ENCODE assay signal across 14 mouse cellular contexts in genomic region chr16:92451516-92452072, GRCm38 (mm10). TPM values are rescaled to one million over a fixed set of nuclear protein-coding genes. Genes with fewer than 3 reads are reported as not detected.
DNase-seq lines count a peak whose midpoint lies in the region; ATAC-seq and TF ChIP-seq lines count a peak whose summit lies in the region.
"Had no signal": no experiment of that assay in that cellular context is flagged by ENCODE, and none has a peak within 500 bp of the region (broad histone marks: within the 10 kb centered on the region; RNA-seq: fewer than 3 reads in every experiment).

No protein-coding gene starts in this region.

- H3K4me3 ChIP-seq in liver, adult 2 months (ENCODE audit: insufficient read depth, low read depth, low read length) = no peak overlapping the region
- H3K4me3 ChIP-seq in liver, postnatal 0 days (ENCODE audit: low read depth, low read length) = no peak overlapping the region
- no peak overlapping the region for H3K4me3 ChIP-seq in heart, embryonic 13.5 days
- no peak overlapping the region for H3K4me3 ChIP-seq in lung, postnatal 0 days (ENCODE audit: low read depth, low read length)
- H3K4me3 ChIP-seq: liver, embryonic 13.5 days; midbrain, embryonic 10.5 days; neural tube, embryonic 12.5 days had no signal

- no peaks in the 10 kb centered on the region for H3K79me2 ChIP-seq in liver, adult 2 months (ENCODE audit: control insufficient read depth, insufficient read depth, low read length)

- H3K9ac ChIP-seq in liver, adult 2 months (ENCODE audit: low read depth, low read length) = no peak overlapping the region
- no peak overlapping the region for H3K9ac ChIP-seq in liver, postnatal 0 days (replicated peaks)
- no peak overlapping the region for H3K9ac ChIP-seq in heart, embryonic 13.5 days
- no peak overlapping the region for H3K9ac ChIP-seq in lung, postnatal 0 days (replicated peaks; ENCODE audit: low read depth)
- H3K9ac ChIP-seq: liver, embryonic 13.5 days; neural tube, embryonic 12.5 days had no signal

- H3K27me3 ChIP-seq in liver, adult 2 months (ENCODE audit: control insufficient read depth, insufficient read depth, low read length) = no peaks in the 10 kb centered on the region
- H3K27me3 ChIP-seq in liver, postnatal 0 days (ENCODE audit: insufficient read depth, low read length) = no peaks in the 10 kb centered on the region
- H3K27me3 ChIP-seq in heart, embryonic 13.5 days (replicated peaks) = peaks cover 82% of the 10 kb centered on the region
- no peaks in the 10 kb centered on the region for H3K27me3 ChIP-seq in lung, postnatal 0 days (replicated peaks; ENCODE audit: insufficient read depth, low read length)
- H3K27me3 ChIP-seq: liver, embryonic 13.5 days; neural tube, embryonic 12.5 days had no signal

- ATAC-seq in liver, postnatal 0 days = no peak
- peak; percentile 64 for ATAC-seq in heart, embryonic 13.5 days (ENCODE audit: extremely low read depth, insufficient number of reproducible peaks, low FRiP score, low TSS enrichment)
- peak; percentile 80 for ATAC-seq in lung, postnatal 0 days
- ATAC-seq in megakaryocyte progenitor cell, adult 5-6 weeks (replicated peaks; ENCODE audit: poor library complexity) = no peak
- ATAC-seq in inflammation-experienced regulatory T-cells, adult 6 months = no peak
- ATAC-seq: forebrain, embryonic 16.5 days had no signal

- no peak for TF ChIP-seq POLR2A in liver, adult 2 months (IDR thresholded peaks at IDR 0.05; ENCODE audit: extremely low read depth, insufficient read depth, low read length)

- no peak for TF ChIP-seq EP300 in liver, postnatal 0 days (IDR thresholded peaks at IDR 0.05; ENCODE audit: low read depth)
- TF ChIP-seq EP300 in lung, postnatal 0 days (IDR thresholded peaks at IDR 0.05) = peak; percentile 37; the same call in 1 of the 2 replicates

- no peaks in the 10 kb centered on the region for H3K4me1 ChIP-seq in liver, adult 2 months (ENCODE audit: control insufficient read depth, insufficient read depth, low read length)
- H3K4me1 ChIP-seq in liver, postnatal 0 days (ENCODE audit: insufficient read depth) = no peaks in the 10 kb centered on the region
- H3K4me1 ChIP-seq in heart, embryonic 13.5 days = peaks cover 29% of the 10 kb centered on the region
- peaks cover 3% of the 10 kb centered on the region; the same call in 1 of the 2 replicates for H3K4me1 ChIP-seq in lung, postnatal 0 days (ENCODE audit: insufficient read depth, low read depth, low read length)
- H3K4me1 ChIP-seq: neural tube, embryonic 12.5 days had no signal

- no peaks in the 10 kb centered on the region for H3K9me3 ChIP-seq in liver, postnatal 0 days (ENCODE audit: low read length)
- H3K9me3 ChIP-seq in heart, embryonic 13.5 days = no peaks in the 10 kb centered on the region
- no peaks in the 10 kb centered on the region for H3K9me3 ChIP-seq in lung, postnatal 0 days (ENCODE audit: low read length)
- H3K9me3 ChIP-seq: liver, embryonic 13.5 days; midbrain, embryonic 10.5 days; neural tube, embryonic 12.5 days had no signal

- no peak overlapping the region for H3K27ac ChIP-seq in liver, adult 2 months (replicated peaks; ENCODE audit: insufficient read depth, low read depth, low read length)
- H3K27ac ChIP-seq in liver, postnatal 0 days (ENCODE audit: low read depth) = no peak overlapping the region
- peak overlapping the region; percentile 64 for H3K27ac ChIP-seq in heart, embryonic 13.5 days (replicated peaks)
- peak overlapping the region; percentile 20 for H3K27ac ChIP-seq in lung, postnatal 0 days (ENCODE audit: low read length)
- H3K27ac ChIP-seq: liver, embryonic 13.5 days; midbrain, embryonic 10.5 days; neural tube, embryonic 12.5 days had no signal

- peak; percentile 77 for DNase-seq in liver, adult 2 months (ENCODE audit: extremely low read depth, low read depth, low spot score)
- DNase-seq in liver, postnatal 0 days = no peak
- peak; percentile 97 for DNase-seq in heart, adult 11 months
- DNase-seq in lung, postnatal 0 days (ENCODE audit: low spot score) = peak; percentile 86
- no peak for DNase-seq in gastrocnemius, postnatal 10 days
- DNase-seq: adrenal gland, adult 8-10 months; kidney, adult 18-20 months; liver, embryonic 13.5 days had no signal

- no peaks in the 10 kb centered on the region for H3K36me3 ChIP-seq in liver, adult 2 months (ENCODE audit: control insufficient read depth, insufficient read depth, low read length)
- H3K36me3 ChIP-seq in liver, postnatal 0 days (replicated peaks; ENCODE audit: insufficient read depth, low read length) = no peaks in the 10 kb centered on the region
- H3K36me3 ChIP-seq in heart, embryonic 13.5 days = peaks cover 25% of the 10 kb centered on the region
- no peaks in the 10 kb centered on the region for H3K36me3 ChIP-seq in lung, postnatal 0 days (ENCODE audit: insufficient read depth, low read length)

- no peak for TF ChIP-seq CTCF in liver, adult 2 months (IDR thresholded peaks at IDR 0.05; ENCODE audit: low read depth, low read length)
- no peak for TF ChIP-seq CTCF in liver, postnatal 0 days (IDR thresholded peaks at IDR 0.05; ENCODE audit: low read depth)
- no peak for TF ChIP-seq CTCF in lung, postnatal 0 days (IDR thresholded peaks at IDR 0.05)

- WGBS in liver, adult 2 months = 53% methylated on average over 17 of the region's 17 CpGs
- WGBS in liver, postnatal 0 days (ENCODE audit: insufficient replicate concordance) = 80% methylated on average over 17 of the region's 17 CpGs
- WGBS in heart, embryonic 13.5 days = 32% methylated on average over 17 of the region's 17 CpGs
- WGBS in lung, postnatal 0 days = 78% methylated on average over 17 of the region's 17 CpGs

- H3K4me2 ChIP-seq in liver, postnatal 0 days (ENCODE audit: low read depth, low read length) = no peak overlapping the region
- H3K4me2 ChIP-seq in heart, embryonic 13.5 days = no peak overlapping the region
- no peak overlapping the region for H3K4me2 ChIP-seq in lung, postnatal 0 days (replicated peaks; ENCODE audit: low read depth, low read length)
- H3K4me2 ChIP-seq: liver, embryonic 13.5 days; neural tube, embryonic 12.5 days had no signal

RNA-seq across cellular contexts. Expression of gene Rcan1, which starts 19.1 kb away (rescaled TPM):
- 12.8 and 14.0 TPM in 2 replicates for total RNA-seq in liver, adult 2 months (2014; rRNA removed)
- 7.8 and 8.2 TPM in 2 replicates for polyA plus RNA-seq in liver, adult 2 months (2012; rRNA removed)
- 9.9 and 12.0 TPM in 2 replicates for polyA plus RNA-seq in liver, postnatal 0 days (2015; fragmentation: Nextera tagmentation; extraction: Ambion mirVana)
- 103 and 133 TPM in 2 replicates for polyA plus RNA-seq in heart, embryonic 13.5 days (2015; fragmentation: Nextera tagmentation; extraction: Ambion mirVana)
- 54.7 and 56.1 TPM in 2 replicates for polyA plus RNA-seq in lung, postnatal 0 days (2015; fragmentation: Nextera tagmentation; extraction: Ambion mirVana)
- 6.9 and 7.8 TPM in 2 replicates for total RNA-seq in megakaryocyte progenitor cell, adult 5-6 weeks (2015)
- 8.4 and 8.6 TPM in 2 replicates for total RNA-seq in megakaryocyte progenitor cell, adult 5-6 weeks (2017)
- total RNA-seq in gastrocnemius, postnatal 10 days (2021) = 10 to 100 TPM; 45.3 to 51.6 TPM
- 1 to 10 TPM; 1.8 to 3.3 (median 1.9) TPM for polyA plus RNA-seq in inflammation-experienced regulatory T-cells, adult 6 months (2017; shearing (Covaris generic))

RNA-seq across cellular contexts. Expression of gene Clic6, which starts 33.9 kb away (rescaled TPM):
- 0.09 and 0.13 TPM in 2 replicates for total RNA-seq in liver, adult 2 months (2014; rRNA removed)
- 0.04 and 0.06 TPM in 2 replicates for polyA plus RNA-seq in liver, adult 2 months (2012; rRNA removed)
- polyA plus RNA-seq in liver, postnatal 0 days (2015; fragmentation: Nextera tagmentation; extraction: Ambion mirVana) = 0.31 and 0.32 TPM in 2 replicates
- 1.4 and 1.5 TPM in 2 replicates for polyA plus RNA-seq in heart, embryonic 13.5 days (2015; fragmentation: Nextera tagmentation; extraction: Ambion mirVana)
- polyA plus RNA-seq in lung, postnatal 0 days (2015; fragmentation: Nextera tagmentation; extraction: Ambion mirVana) = 14.5 and 16.4 TPM in 2 replicates
- total RNA-seq in megakaryocyte progenitor cell, adult 5-6 weeks (2015) = not detected in 2 replicates
- 0.04 TPM in 1 of 2 replicates, not detected in the other for total RNA-seq in megakaryocyte progenitor cell, adult 5-6 weeks (2017)
- under 1 TPM; 0.14 to 0.16 TPM for total RNA-seq in gastrocnemius, postnatal 10 days (2021)
- polyA plus RNA-seq in inflammation-experienced regulatory T-cells, adult 6 months (2017; shearing (Covaris generic)) = not detected

Comparison
In these comparisons a context has a peak if more than half of its experiments do, and no peak if none do; other contexts are left out.
1. DNase-seq: peak in liver, adult 2 months (single experiment), heart, adult 11 months (single experiment) and lung, postnatal 0 days (single experiment); none in liver, postnatal 0 days (single experiment) and gastrocnemius, postnatal 10 days (single experiment).
2. H3K27ac ChIP-seq: peak in heart, embryonic 13.5 days (single experiment) and lung, postnatal 0 days (single experiment); none in liver, adult 2 months (single experiment) and liver, postnatal 0 days (single experiment).
3. ATAC-seq: peak in heart, embryonic 13.5 days (single experiment) and lung, postnatal 0 days (single experiment); none in liver, postnatal 0 days (single experiment), megakaryocyte progenitor cell, adult 5-6 weeks (single experiment) and inflammation-experienced regulatory T-cells, adult 6 months (single experiment).